Comparison of ENCODE assay signal across 1 mouse cellular context in the genomic region with DNA sequence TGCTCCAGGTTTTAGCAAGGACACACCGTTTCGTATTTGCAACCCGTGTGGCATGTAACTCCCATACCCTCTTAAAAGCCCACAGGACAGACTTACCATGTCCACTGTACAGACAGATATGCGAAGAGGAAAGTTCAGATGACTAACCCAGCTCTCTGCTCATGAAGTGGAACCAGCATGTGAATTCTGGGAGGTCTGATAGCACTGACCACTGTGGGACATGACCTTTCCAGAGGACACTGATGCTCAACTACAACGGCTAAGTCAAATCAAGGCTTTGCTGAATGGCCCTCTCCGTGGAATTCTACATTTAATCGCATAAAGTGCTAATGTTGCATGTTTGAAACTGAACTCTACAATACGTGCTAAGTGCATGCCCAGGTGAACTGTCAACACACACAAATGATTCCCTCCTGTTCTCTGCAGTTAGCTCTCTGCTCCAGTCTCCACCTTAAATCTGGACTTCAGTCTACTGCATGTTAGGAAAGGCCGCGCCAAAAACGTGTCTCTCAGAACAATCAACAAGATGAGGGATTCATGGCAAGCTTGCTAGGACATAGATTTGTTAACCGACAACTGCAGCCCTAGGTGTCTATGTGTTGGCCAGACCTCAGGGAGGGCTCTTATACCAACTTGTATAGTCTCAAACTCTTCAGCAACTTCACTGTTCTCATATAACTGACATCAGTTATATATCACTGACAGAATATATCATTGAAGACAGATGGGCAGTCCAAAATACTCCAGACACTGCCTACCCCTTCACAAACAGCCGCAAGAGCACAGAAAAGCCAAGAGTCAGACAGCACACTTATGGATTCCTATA.
TF ChIP-seq lines count a peak whose summit lies in the region.

No protein-coding gene starts in this region.

TF ChIP-seq in CH12.LX, 34 proteins besides CTCF, POLR2A, EP300 and RAD21:
- TF ChIP-seq E2F4 (IDR thresholded peaks at IDR 0.05; ENCODE audit: insufficient replicate concordance, low read depth, low read length), result no peak
- TF ChIP-seq SIN3A (IDR thresholded peaks at IDR 0.05; ENCODE audit: low read length), result peak; percentile 58; the same call in 1 of the 2 replicates
- TF ChIP-seq MAZ (IDR thresholded peaks at IDR 0.05; ENCODE audit: low read depth, low read length), result no peak
- TF ChIP-seq MYC (IDR thresholded peaks at IDR 0.05; ENCODE audit: low read depth, low read length), result 0 out of 2 replicates have a peak, but pooled peaks have one; percentile 55
- no peak for TF ChIP-seq JUN (IDR thresholded peaks at IDR 0.05; ENCODE audit: insufficient read depth, low read depth, low read length)
- no peak for TF ChIP-seq PAX5 (IDR thresholded peaks at IDR 0.05; ENCODE audit: low read length)
- no peak for TF ChIP-seq ZC3H11A (IDR thresholded peaks at IDR 0.05; ENCODE audit: low read depth, low read length)
- TF ChIP-seq MAFK (IDR thresholded peaks at IDR 0.05; ENCODE audit: insufficient replicate concordance, low read length), result 0 out of 2 replicates have a peak, but pooled peaks have one; percentile 46
- TF ChIP-seq TBP (conservative IDR thresholded peaks at IDR 0.05; ENCODE audit: low read depth, low read length), result no peak
- TF ChIP-seq BHLHE40 (IDR thresholded peaks at IDR 0.05; ENCODE audit: low read depth, low read length), result peak; percentile 25; the same call in 1 of the 2 replicates
- peak; percentile 7; the same call in 1 of the 2 replicates for TF ChIP-seq CHD2 (IDR thresholded peaks at IDR 0.05; ENCODE audit: low read length)
- no peak for TF ChIP-seq USF1 (IDR thresholded peaks at IDR 0.05; ENCODE audit: low read depth, low read length)
- no peak for TF ChIP-seq CHD1 (IDR thresholded peaks at IDR 0.05; ENCODE audit: low read depth, low read length)
